Mouse (Mus musculus): Measurements from ENCODE around the gene Slc46a1. TPM values are rescaled to one million over a fixed set of nuclear protein-coding genes. Genes with fewer than 3 reads are reported as not detected.

The Slc46a1 gene
- total and polyA plus RNA-seq, 2 experiments from 2014 or later = 10.8 to 18.8 TPM

GRCm38 (mm10) chr11:78466242-78466912, 880 bp downstream of the Slc46a1 start:
- H3K27ac ChIP-seq (ENCODE audit: low read depth, low read length) = peak overlapping the region; percentile 71; the same call in 1 of the 2 replicates
- no peaks in the 10 kb centered on the region; the same call in 1 of the 2 replicates for H3K36me3 ChIP-seq (ENCODE audit: insufficient read depth)
- TF ChIP-seq CTCF (IDR thresholded peaks at IDR 0.05; ENCODE audit: low read depth) = no peak
- no peaks in the 10 kb centered on the region for H3K9me3 ChIP-seq (ENCODE audit: low read length)
- no peak; the same call in 1 of the 2 replicates for ATAC-seq
- peak overlapping the region; percentile 66 for H3K4me2 ChIP-seq (ENCODE audit: low read depth)
- DNase-seq = no peak
- no peaks in the 10 kb centered on the region for H3K27me3 ChIP-seq (ENCODE audit: insufficient read depth, low read length)
- H3K9ac ChIP-seq = peak overlapping the region; percentile 65
- peak overlapping the region; percentile 50 for H3K4me3 ChIP-seq (ENCODE audit: low read depth, low read length)
- H3K4me1 ChIP-seq (ENCODE audit: insufficient read depth) = peaks cover 11% of the 10 kb centered on the region; the same call in 1 of the 2 replicates
- 49% methylated on average over 23 of the region's 23 CpGs for whole genome bisulfite sequencing

GRCm38 (mm10) chr11:78467515-78467914, 2.0 kb downstream of the Slc46a1 start:
- no peak overlapping the region for H3K9ac ChIP-seq
- no peak overlapping the region for H3K4me2 ChIP-seq (ENCODE audit: low read depth)
- H3K27ac ChIP-seq (ENCODE audit: low read depth, low read length) = no peak overlapping the region
- peaks cover 11% of the 10 kb centered on the region; the same call in 1 of the 2 replicates for H3K4me1 ChIP-seq (ENCODE audit: insufficient read depth)
- no peak overlapping the region for H3K4me3 ChIP-seq (ENCODE audit: low read depth, low read length)
- 91% methylated on average over 7 of the region's 7 CpGs for WGBS
- H3K9me3 ChIP-seq (ENCODE audit: low read length) = no peaks in the 10 kb centered on the region
- no peak for ATAC-seq
- no peak for TF ChIP-seq CTCF (IDR thresholded peaks at IDR 0.05; ENCODE audit: low read depth)
- peaks cover 8% of the 10 kb centered on the region for H3K36me3 ChIP-seq (ENCODE audit: insufficient read depth)
- H3K27me3 ChIP-seq (ENCODE audit: insufficient read depth, low read length) = no peaks in the 10 kb centered on the region
- DNase-seq = no peak

GRCm38 (mm10) chr11:78467932-78468331, 2.4 kb downstream of the Slc46a1 start:
- peaks cover 11% of the 10 kb centered on the region; the same call in 1 of the 2 replicates for H3K4me1 ChIP-seq (ENCODE audit: insufficient read depth)
- no peak overlapping the region for H3K4me3 ChIP-seq (ENCODE audit: low read depth, low read length)
- no peak overlapping the region for H3K4me2 ChIP-seq (ENCODE audit: low read depth)
- H3K27me3 ChIP-seq (ENCODE audit: insufficient read depth, low read length) = no peaks in the 10 kb centered on the region
- no peaks in the 10 kb centered on the region for H3K9me3 ChIP-seq (ENCODE audit: low read length)
- H3K36me3 ChIP-seq (ENCODE audit: insufficient read depth) = peaks cover 12% of the 10 kb centered on the region
- 68% methylated on average over 3 of the region's 3 CpGs for WGBS
- no peak overlapping the region for H3K9ac ChIP-seq
- H3K27ac ChIP-seq (ENCODE audit: low read depth, low read length) = no peak overlapping the region
- no peak for TF ChIP-seq CTCF (IDR thresholded peaks at IDR 0.05; ENCODE audit: low read depth)
- no peak for DNase-seq
- no peak for ATAC-seq

- no peak for DNase-seq
- no peaks in the 10 kb centered on the region for H3K27me3 ChIP-seq (ENCODE audit: insufficient read depth, low read length)
These were observed 6.0 kb downstream of the Slc46a1 start for GRCm38 (mm10) chr11:78471326-78472103.

GRCm38 (mm10) chr11:78475289-78475688, 9.8 kb downstream of the Slc46a1 start:
- no peak for TF ChIP-seq CTCF (IDR thresholded peaks at IDR 0.05; ENCODE audit: low read depth)

More at GRCm38 (mm10) chr11:78471326-78472103, 6.0 kb downstream of the Slc46a1 start:
- Histone ChIP-seq H3K9ac (no peak overlapping the region), H3K27ac (ENCODE audit: low read depth, low read length) (no peak overlapping the region), H3K4me2 (ENCODE audit: low read depth) (no peak overlapping the region), H3K9me3 (ENCODE audit: low read length) (no peaks in the 10 kb centered on the region), H3K4me1 (ENCODE audit: insufficient read depth) (peaks cover 4% of the 10 kb centered on the region; the same call in 1 of the 2 replicates), H3K36me3 (ENCODE audit: insufficient read depth) (peaks cover 31% of the 10 kb centered on the region), H3K4me3 (ENCODE audit: low read depth, low read length) (no peak overlapping the region)
- 90% methylated on average over 10 of the region's 10 CpGs for WGBS
- ATAC-seq = no peak
- no peak for TF ChIP-seq CTCF (IDR thresholded peaks at IDR 0.05; ENCODE audit: low read depth)

GRCm38 (mm10) chr11:78483639-78484038, 18.1 kb downstream of the Slc46a1 start:
- 72% methylated on average over 7 of the region's 7 CpGs for WGBS
- Histone ChIP-seq H3K4me1 (ENCODE audit: insufficient read depth) (no peaks in the 10 kb centered on the region), H3K4me2 (ENCODE audit: low read depth) (no peak overlapping the region), H3K4me3 (ENCODE audit: low read depth, low read length) (no peak overlapping the region), H3K27me3 (ENCODE audit: insufficient read depth, low read length) (no peaks in the 10 kb centered on the region), H3K9me3 (ENCODE audit: low read length) (no peaks in the 10 kb centered on the region), H3K27ac (ENCODE audit: low read depth, low read length) (no peak overlapping the region), H3K9ac (no peak overlapping the region), H3K36me3 (ENCODE audit: insufficient read depth) (peaks cover 65% of the 10 kb centered on the region)
- ATAC-seq (no peak), DNase-seq (no peak)
- TF ChIP-seq CTCF (IDR thresholded peaks at IDR 0.05; ENCODE audit: low read depth) = no peak

More at GRCm38 (mm10) chr11:78475289-78475688, 9.8 kb downstream of the Slc46a1 start:
- Histone ChIP-seq H3K27ac (ENCODE audit: low read depth, low read length) (no peak overlapping the region), H3K9ac (no peak overlapping the region), H3K27me3 (ENCODE audit: insufficient read depth, low read length) (no peaks in the 10 kb centered on the region), H3K4me3 (ENCODE audit: low read depth, low read length) (no peak overlapping the region), H3K36me3 (ENCODE audit: insufficient read depth) (peaks cover 39% of the 10 kb centered on the region), H3K4me2 (ENCODE audit: low read depth) (no peak overlapping the region), H3K9me3 (ENCODE audit: low read length) (no peaks in the 10 kb centered on the region), H3K4me1 (ENCODE audit: insufficient read depth) (no peaks in the 10 kb centered on the region)
- 85% methylated on average over 3 of the region's 3 CpGs for WGBS
- ATAC-seq (no peak), DNase-seq (no peak)

GRCm38 (mm10) chr11:78488168-78488567, 22.7 kb downstream of the Slc46a1 start:
- no peak overlapping the region for H3K4me2 ChIP-seq (ENCODE audit: low read depth)
- peak; percentile 40; the same call in 1 of the 2 replicates for ATAC-seq
- 3% methylated on average over 8 of the region's 8 CpGs for WGBS

More at GRCm38 (mm10) chr11:78488168-78488567, 22.7 kb downstream of the Slc46a1 start:
- DNase-seq = peak; percentile 87
- Histone ChIP-seq H3K9ac (no peak overlapping the region), H3K4me3 (ENCODE audit: low read depth, low read length) (no peak overlapping the region), H3K9me3 (ENCODE audit: low read length) (no peaks in the 10 kb centered on the region), H3K4me1 (ENCODE audit: insufficient read depth) (peaks cover 11% of the 10 kb centered on the region), H3K36me3 (ENCODE audit: insufficient read depth) (peaks cover 30% of the 10 kb centered on the region), H3K27me3 (ENCODE audit: insufficient read depth, low read length) (no peaks in the 10 kb centered on the region), H3K27ac (ENCODE audit: low read depth, low read length) (no peak overlapping the region)
- TF ChIP-seq CTCF (IDR thresholded peaks at IDR 0.05; ENCODE audit: low read depth) = peak; percentile 93

All from forebrain, postnatal 0 days (tissue).